Mouse (Mus musculus): ENCODE measurements around the gene Camta2. TPM values are rescaled to one million over a fixed set of nuclear protein-coding genes. Genes with fewer than 3 reads are reported as not detected.

Camta2 gene
- polyA plus RNA-seq, 1 experiment from 2014 or later = 10.8 TPM

- H3K4me3 ChIP-seq (ENCODE audit: low read depth, low read length) = no peak overlapping the region
- no peak overlapping the region for H3K27ac ChIP-seq (ENCODE audit: low read depth, low read length)
- H3K4me2 ChIP-seq (ENCODE audit: low read depth, low read length, severe bottlenecking) = no peak overlapping the region
- H3K9me3 ChIP-seq (ENCODE audit: control insufficient read depth, low read length) = no peaks in the 10 kb centered on the region
- H3K36me3 ChIP-seq (ENCODE audit: control insufficient read depth, insufficient read depth, low read length) = peaks cover 6% of the 10 kb centered on the region; the same call in 1 of the 2 replicates
- ATAC-seq (replicated peaks; ENCODE audit: low FRiP score) (no peak), DNase-seq (ENCODE audit: low spot score) (peak; percentile 33)
- 68% methylated on average over 5 of the region's 5 CpGs for WGBS
- no peaks in the 10 kb centered on the region for H3K4me1 ChIP-seq (replicated peaks; ENCODE audit: control insufficient read depth, insufficient read depth, low read length)
- no peak overlapping the region for H3K9ac ChIP-seq (ENCODE audit: low read length)
- no peaks in the 10 kb centered on the region for H3K27me3 ChIP-seq (ENCODE audit: control insufficient read depth, insufficient read depth, low read length)
Observed at GRCm38 (mm10) chr11:70718481-70718880, 30.6 kb upstream of the Camta2 start.

- whole genome bisulfite sequencing = 91% methylated on average over 6 of the region's 6 CpGs
- Histone ChIP-seq H3K27me3 (ENCODE audit: control insufficient read depth, insufficient read depth, low read length) (no peaks in the 10 kb centered on the region), H3K36me3 (ENCODE audit: control insufficient read depth, insufficient read depth, low read length) (peaks cover 6% of the 10 kb centered on the region; the same call in 1 of the 2 replicates), H3K4me3 (ENCODE audit: low read depth, low read length) (no peak overlapping the region), H3K27ac (ENCODE audit: low read depth, low read length) (no peak overlapping the region), H3K9ac (ENCODE audit: low read length) (no peak overlapping the region), H3K9me3 (ENCODE audit: control insufficient read depth, low read length) (no peaks in the 10 kb centered on the region), H3K4me1 (replicated peaks; ENCODE audit: control insufficient read depth, insufficient read depth, low read length) (no peaks in the 10 kb centered on the region), H3K4me2 (ENCODE audit: low read depth, low read length, severe bottlenecking) (no peak overlapping the region)
- ATAC-seq (replicated peaks; ENCODE audit: low FRiP score) (no peak), DNase-seq (ENCODE audit: low spot score) (no peak)
Observed at GRCm38 (mm10) chr11:70715832-70716231, 27.9 kb upstream of the Camta2 start.

- peaks cover 3% of the 10 kb centered on the region; the same call in 1 of the 2 replicates for H3K36me3 ChIP-seq (ENCODE audit: control insufficient read depth, insufficient read depth, low read length)
- no peak overlapping the region for H3K9ac ChIP-seq (ENCODE audit: low read length)
- H3K9me3 ChIP-seq (ENCODE audit: control insufficient read depth, low read length) = no peaks in the 10 kb centered on the region
- no peaks in the 10 kb centered on the region for H3K27me3 ChIP-seq (ENCODE audit: control insufficient read depth, insufficient read depth, low read length)
- no peak overlapping the region for H3K4me2 ChIP-seq (ENCODE audit: low read depth, low read length, severe bottlenecking)
- 86% methylated on average over 6 of the region's 6 CpGs for WGBS
- no peak for ATAC-seq (replicated peaks; ENCODE audit: low FRiP score)
- no peaks in the 10 kb centered on the region for H3K4me1 ChIP-seq (replicated peaks; ENCODE audit: control insufficient read depth, insufficient read depth, low read length)
- H3K4me3 ChIP-seq (ENCODE audit: low read depth, low read length) = no peak overlapping the region
- DNase-seq (ENCODE audit: low spot score) = peak; percentile 27
- no peak overlapping the region for H3K27ac ChIP-seq (ENCODE audit: low read depth, low read length)
Observed at GRCm38 (mm10) chr11:70713222-70713621, 25.3 kb upstream of the Camta2 start.

GRCm38 (mm10) chr11:70711026-70711425 is 23.1 kb upstream of the Camta2 start:
- WGBS = 94% methylated on average over 10 of the region's 10 CpGs
- no peaks in the 10 kb centered on the region for H3K9me3 ChIP-seq (ENCODE audit: control insufficient read depth, low read length)
- H3K9ac ChIP-seq (ENCODE audit: low read length) = no peak overlapping the region
- H3K4me2 ChIP-seq (ENCODE audit: low read depth, low read length, severe bottlenecking) = no peak overlapping the region
- ATAC-seq (replicated peaks; ENCODE audit: low FRiP score) (no peak), DNase-seq (ENCODE audit: low spot score) (peak; percentile 11)
- H3K27ac ChIP-seq (ENCODE audit: low read depth, low read length) = no peak overlapping the region
- H3K4me3 ChIP-seq (ENCODE audit: low read depth, low read length) = no peak overlapping the region
- peaks cover 5% of the 10 kb centered on the region; the same call in 1 of the 2 replicates for H3K36me3 ChIP-seq (ENCODE audit: control insufficient read depth, insufficient read depth, low read length)
- H3K27me3 ChIP-seq (ENCODE audit: control insufficient read depth, insufficient read depth, low read length) = no peaks in the 10 kb centered on the region
- H3K4me1 ChIP-seq (replicated peaks; ENCODE audit: control insufficient read depth, insufficient read depth, low read length) = no peaks in the 10 kb centered on the region

- Histone ChIP-seq H3K9ac (ENCODE audit: low read length) (no peak overlapping the region), H3K4me3 (ENCODE audit: low read depth, low read length) (no peak overlapping the region), H3K36me3 (ENCODE audit: control insufficient read depth, insufficient read depth, low read length) (peaks cover 8% of the 10 kb centered on the region; the same call in 1 of the 2 replicates), H3K4me2 (ENCODE audit: low read depth, low read length, severe bottlenecking) (no peak overlapping the region), H3K27ac (ENCODE audit: low read depth, low read length) (no peak overlapping the region), H3K9me3 (ENCODE audit: control insufficient read depth, low read length) (no peaks in the 10 kb centered on the region), H3K4me1 (replicated peaks; ENCODE audit: control insufficient read depth, insufficient read depth, low read length) (peaks cover 6% of the 10 kb centered on the region; the same call in 1 of the 2 replicates), H3K27me3 (ENCODE audit: control insufficient read depth, insufficient read depth, low read length) (no peaks in the 10 kb centered on the region)
- 91% methylated on average over 3 of the region's 3 CpGs for WGBS
- ATAC-seq (replicated peaks; ENCODE audit: low FRiP score) = no peak
- DNase-seq (ENCODE audit: low spot score) = no peak
Observed at GRCm38 (mm10) chr11:70706127-70706526, 18.2 kb upstream of the Camta2 start.

- WGBS = 73% methylated on average over 6 of the region's 6 CpGs
- Histone ChIP-seq H3K4me1 (replicated peaks; ENCODE audit: control insufficient read depth, insufficient read depth, low read length) (peaks cover 9% of the 10 kb centered on the region; the same call in 1 of the 2 replicates), H3K4me3 (ENCODE audit: low read depth, low read length) (no peak overlapping the region), H3K36me3 (ENCODE audit: control insufficient read depth, insufficient read depth, low read length) (peaks cover 8% of the 10 kb centered on the region; the same call in 1 of the 2 replicates), H3K9me3 (ENCODE audit: control insufficient read depth, low read length) (no peaks in the 10 kb centered on the region), H3K4me2 (ENCODE audit: low read depth, low read length, severe bottlenecking) (no peak overlapping the region), H3K9ac (ENCODE audit: low read length) (no peak overlapping the region), H3K27ac (ENCODE audit: low read depth, low read length) (no peak overlapping the region), H3K27me3 (ENCODE audit: control insufficient read depth, insufficient read depth, low read length) (no peaks in the 10 kb centered on the region)
- ATAC-seq (replicated peaks; ENCODE audit: low FRiP score) (no peak), DNase-seq (ENCODE audit: low spot score) (no peak)
Observed at GRCm38 (mm10) chr11:70702781-70703180, 14.9 kb upstream of the Camta2 start.

- H3K4me2 ChIP-seq (ENCODE audit: low read depth, low read length, severe bottlenecking) = peak overlapping the region; percentile 76; the same call in 1 of the 2 replicates
Observed at GRCm38 (mm10) chr11:70701984-70702733, 14.3 kb upstream of the Camta2 start.

GRCm38 (mm10) chr11:70701221-70701955 is 13.5 kb upstream of the Camta2 start:
- peak overlapping the region; percentile 86 for H3K9ac ChIP-seq (ENCODE audit: low read length)
- peak overlapping the region; percentile 76 for H3K4me2 ChIP-seq (ENCODE audit: low read depth, low read length, severe bottlenecking)
- H3K27me3 ChIP-seq (ENCODE audit: control insufficient read depth, insufficient read depth, low read length) = no peaks in the 10 kb centered on the region
- DNase-seq (ENCODE audit: low spot score) = peak; percentile 41
- 7% methylated on average over 10 of the region's 10 CpGs for WGBS
- H3K4me1 ChIP-seq (replicated peaks; ENCODE audit: control insufficient read depth, insufficient read depth, low read length) = peaks cover 9% of the 10 kb centered on the region; the same call in 1 of the 2 replicates
- H3K9me3 ChIP-seq (ENCODE audit: control insufficient read depth, low read length) = no peaks in the 10 kb centered on the region
- H3K4me3 ChIP-seq (ENCODE audit: low read depth, low read length) = peak overlapping the region; percentile 91
- H3K27ac ChIP-seq (ENCODE audit: low read depth, low read length) = no peak overlapping the region
- ATAC-seq (replicated peaks; ENCODE audit: low FRiP score) = no peak
- peaks cover 4% of the 10 kb centered on the region; the same call in 1 of the 2 replicates for H3K36me3 ChIP-seq (ENCODE audit: control insufficient read depth, insufficient read depth, low read length)

More at GRCm38 (mm10) chr11:70701984-70702733, 14.3 kb upstream of the Camta2 start:
- no peak overlapping the region for H3K9ac ChIP-seq (ENCODE audit: low read length)
- WGBS = 84% methylated on average over 6 of the region's 6 CpGs
- H3K4me3 ChIP-seq (ENCODE audit: low read depth, low read length) = no peak overlapping the region
- no peaks in the 10 kb centered on the region for H3K27me3 ChIP-seq (ENCODE audit: control insufficient read depth, insufficient read depth, low read length)
- no peak overlapping the region for H3K27ac ChIP-seq (ENCODE audit: low read depth, low read length)
- no peaks in the 10 kb centered on the region for H3K9me3 ChIP-seq (ENCODE audit: control insufficient read depth, low read length)
- H3K4me1 ChIP-seq (replicated peaks; ENCODE audit: control insufficient read depth, insufficient read depth, low read length) = peaks cover 9% of the 10 kb centered on the region; the same call in 1 of the 2 replicates
- peaks cover 8% of the 10 kb centered on the region; the same call in 1 of the 2 replicates for H3K36me3 ChIP-seq (ENCODE audit: control insufficient read depth, insufficient read depth, low read length)
- no peak for ATAC-seq (replicated peaks; ENCODE audit: low FRiP score)
- peak; percentile 39 for DNase-seq (ENCODE audit: low spot score)

Measured in forebrain, embryonic 11.5 days (tissue).